Mouse (Mus musculus) CH12.LX (cell line): ENCODE data around the gene Pfas.

Experiments used
- CHD1 ChIP-seq: IDR thresholded peaks from 2 replicates; pipeline ENCODE4 v1.6.1; 2012; ENCODE audit warnings: low read depth, low read length, improper control_type of control experiment, inconsistent platforms
- CTCF ChIP-seq, 2 experiments: IDR thresholded peaks in 1 of 2; conservative IDR thresholded peaks in 1 of 2; 2 replicates each; pipeline ENCODE4 v1.5.1; 2011 to 2012; ENCODE audit warnings: low read depth in 2 of 2, low read length in 2 of 2, improper control_type of control experiment in 1 of 2, inconsistent platforms in 1 of 2, mild to moderate bottlenecking in 1 of 2, moderate library complexity in 1 of 2
- EP300 ChIP-seq: IDR thresholded peaks from 2 replicates; pipeline ENCODE4 v1.6.1; 2011; ENCODE audit warnings: low read length, improper control_type of control experiment
- GABPA ChIP-seq: IDR thresholded peaks from 2 replicates; pipeline ENCODE4 v1.6.1; 2012; ENCODE audit warnings: low read depth, low read length, improper control_type of control experiment, inconsistent platforms; ENCODE audit not compliant: insufficient replicate concordance
- HCFC1 ChIP-seq: IDR thresholded peaks from 2 replicates; pipeline ENCODE4 v1.6.1; 2012; ENCODE audit warnings: low read depth, mild to moderate bottlenecking, inconsistent platforms, low read length, improper control_type of control experiment
- MAX ChIP-seq: IDR thresholded peaks from 2 replicates; pipeline ENCODE4 v1.6.1; 2011; ENCODE audit warnings: low read length, improper control_type of control experiment
- MYC ChIP-seq: IDR thresholded peaks from 2 replicates; pipeline ENCODE4 v1.6.1; 2011; ENCODE audit warnings: low read depth, mild to moderate bottlenecking, improper control_type of control experiment, low read length
- POLR2A ChIP-seq: IDR thresholded peaks from 2 replicates; pipeline ENCODE4 v1.6.1; 2011; ENCODE audit warnings: low read depth, mild to moderate bottlenecking, improper control_type of control experiment, low read length
- POLR2AphosphoS2 ChIP-seq: IDR thresholded peaks from 2 replicates; pipeline ENCODE4 v1.6.1; 2011; ENCODE audit warnings: low read depth, low read length, improper control_type of control experiment

- TF ChIP-seq MAX: no peak
- no peak for TF ChIP-seq EP300
- TF ChIP-seq GABPA: no peak
- TF ChIP-seq POLR2A: no peak
- TF ChIP-seq POLR2AphosphoS2: no peak
- no peak for TF ChIP-seq HCFC1
- TF ChIP-seq CTCF (conservative IDR thresholded peaks at IDR 0.05 in 1 of 2, IDR thresholded peaks at IDR 0.05 in 1 of 2; ENCODE audit: low read depth in 2 of 2, low read length in 2 of 2): no peak
- TF ChIP-seq CHD1: no peak
- no peak for TF ChIP-seq MYC
Observed at GRCm38 (mm10) chr11:68961596-68961995, 46.7 kb downstream of the Pfas start.
